Mouse (Mus musculus): Measurements from ENCODE around the gene Kcnh2. TPM values are rescaled to one million over a fixed set of nuclear protein-coding genes. Genes with fewer than 3 reads are reported as not detected.

Gene Kcnh2
- polyA plus RNA-seq, 1 experiment from 2014 or later = 13.1 TPM

DNA sequence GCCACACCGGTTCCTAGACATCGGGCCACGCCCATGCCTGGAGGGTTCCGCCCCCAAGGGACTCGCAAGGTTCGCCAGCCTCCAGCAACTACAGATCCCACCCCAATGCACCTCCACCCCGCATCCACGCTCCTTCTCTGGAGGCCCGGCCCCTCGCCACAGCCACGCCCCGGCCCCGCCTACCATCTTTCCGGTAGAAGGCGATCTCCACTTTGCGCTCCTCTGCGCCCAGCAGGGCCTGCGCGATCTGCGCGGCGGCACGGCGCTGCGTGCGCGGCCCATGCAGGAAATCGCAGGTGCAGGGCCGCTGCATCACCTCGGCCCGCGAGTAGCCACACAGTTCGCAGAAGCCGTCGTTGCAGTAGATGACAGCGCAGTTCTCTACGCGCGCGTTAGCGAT, 3.3 kb downstream of the Kcnh2 start:
- H3K27ac ChIP-seq (replicated peaks; ENCODE audit: low read depth, low read length) = peak overlapping the region; percentile 64

GRCm38 (mm10) chr5:24347186-24347875, 4.1 kb downstream of the Kcnh2 start:
- ATAC-seq (ENCODE audit: low FRiP score, low TSS enrichment) (no peak), DNase-seq (no peak)
- Histone ChIP-seq H3K9ac (replicated peaks; ENCODE audit: low read length) (no peak overlapping the region), H3K4me3 (replicated peaks; ENCODE audit: low read depth, low read length) (no peak overlapping the region; the same call in 1 of the 2 replicates), H3K9me3 (ENCODE audit: control insufficient read depth, low read length) (no peaks in the 10 kb centered on the region), H3K27me3 (ENCODE audit: control insufficient read depth, insufficient read depth, low read length) (peaks cover 3% of the 10 kb centered on the region; the same call in 1 of the 2 replicates), H3K4me1 (ENCODE audit: control insufficient read depth, insufficient read depth, low read length) (peaks cover 70% of the 10 kb centered on the region), H3K36me3 (ENCODE audit: control insufficient read depth, insufficient read depth, low read length) (peaks cover 3% of the 10 kb centered on the region), H3K27ac (replicated peaks; ENCODE audit: low read depth, low read length) (peak overlapping the region; percentile 49; the same call in 1 of the 2 replicates), H3K4me2 (ENCODE audit: low read length) (peak overlapping the region; percentile 97)
- WGBS = 65% methylated on average over 7 of the region's 7 CpGs

More for the DNA sequence above, 3.3 kb downstream of the Kcnh2 start:
- Histone ChIP-seq H3K4me3 (replicated peaks; ENCODE audit: low read depth, low read length) (peak overlapping the region; percentile 50), H3K9ac (replicated peaks; ENCODE audit: low read length) (peak overlapping the region; percentile 62), H3K4me2 (ENCODE audit: low read length) (peak overlapping the region; percentile 97), H3K9me3 (ENCODE audit: control insufficient read depth, low read length) (no peaks in the 10 kb centered on the region), H3K4me1 (ENCODE audit: control insufficient read depth, insufficient read depth, low read length) (peaks cover 71% of the 10 kb centered on the region), H3K36me3 (ENCODE audit: control insufficient read depth, insufficient read depth, low read length) (peaks cover 3% of the 10 kb centered on the region), H3K27me3 (ENCODE audit: control insufficient read depth, insufficient read depth, low read length) (peaks cover 3% of the 10 kb centered on the region; the same call in 1 of the 2 replicates)
- ATAC-seq (ENCODE audit: low FRiP score, low TSS enrichment) (peak; percentile 16; the same call in 1 of the 2 replicates), DNase-seq (peak; percentile 84)
- under 1% methylated on average over 41 of the region's 41 CpGs for WGBS

- Histone ChIP-seq H3K27ac (replicated peaks; ENCODE audit: low read depth, low read length) (no peak overlapping the region), H3K9ac (replicated peaks; ENCODE audit: low read length) (no peak overlapping the region), H3K4me2 (ENCODE audit: low read length) (no peak overlapping the region), H3K36me3 (ENCODE audit: control insufficient read depth, insufficient read depth, low read length) (peaks cover 3% of the 10 kb centered on the region), H3K4me3 (replicated peaks; ENCODE audit: low read depth, low read length) (no peak overlapping the region), H3K4me1 (ENCODE audit: control insufficient read depth, insufficient read depth, low read length) (peaks cover 71% of the 10 kb centered on the region), H3K27me3 (ENCODE audit: control insufficient read depth, insufficient read depth, low read length) (peaks cover 3% of the 10 kb centered on the region; the same call in 1 of the 2 replicates), H3K9me3 (ENCODE audit: control insufficient read depth, low read length) (no peaks in the 10 kb centered on the region)
- ATAC-seq (ENCODE audit: low FRiP score, low TSS enrichment) (no peak), DNase-seq (no peak)
- WGBS = 92% methylated on average over 7 of the region's 7 CpGs
Observed at GRCm38 (mm10) chr5:24346313-24346712, 5.1 kb downstream of the Kcnh2 start.

DNA sequence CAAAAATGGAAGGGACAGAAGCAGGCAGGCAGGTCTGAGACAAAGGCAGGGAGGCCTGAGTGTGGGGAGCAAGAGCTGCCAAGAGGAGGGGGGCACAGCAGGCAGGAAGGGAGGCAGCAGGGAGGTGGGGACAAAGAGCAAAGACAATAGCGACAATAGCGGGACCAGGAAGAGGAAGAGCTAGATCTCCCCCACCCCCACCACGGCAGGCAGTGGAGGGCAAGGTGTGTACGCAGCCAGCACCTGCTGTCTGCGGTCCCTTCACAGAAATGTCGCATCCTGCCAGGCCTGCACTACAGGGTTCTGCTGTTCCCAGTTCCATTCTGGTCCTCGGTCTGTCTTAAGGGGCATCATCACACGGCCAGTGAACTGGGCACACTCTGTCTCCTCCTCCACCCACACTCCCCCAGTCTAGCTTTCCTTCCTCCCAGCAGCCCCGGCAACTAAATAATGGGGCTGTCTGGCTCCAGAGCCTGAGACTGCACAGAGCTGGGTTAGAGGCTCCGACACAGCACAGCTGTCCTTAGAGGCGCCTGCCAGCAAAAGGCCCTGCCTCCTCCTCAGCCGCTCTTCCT, 6.8 kb downstream of the Kcnh2 start:
- no peaks in the 10 kb centered on the region for H3K27me3 ChIP-seq (ENCODE audit: control insufficient read depth, insufficient read depth, low read length)
- peaks cover 14% of the 10 kb centered on the region for H3K36me3 ChIP-seq (ENCODE audit: control insufficient read depth, insufficient read depth, low read length)
- WGBS = 3% methylated on average over 12 of the region's 12 CpGs
- no peaks in the 10 kb centered on the region for H3K9me3 ChIP-seq (ENCODE audit: control insufficient read depth, low read length)
- peak overlapping the region; percentile 97 for H3K27ac ChIP-seq (replicated peaks; ENCODE audit: low read depth, low read length)
- peak; percentile 64 for DNase-seq
- peak; percentile 44; the same call in 1 of the 2 replicates for ATAC-seq (ENCODE audit: low FRiP score, low TSS enrichment)
- H3K9ac ChIP-seq (replicated peaks; ENCODE audit: low read length) = peak overlapping the region; percentile 60
- H3K4me1 ChIP-seq (ENCODE audit: control insufficient read depth, insufficient read depth, low read length) = peaks cover 59% of the 10 kb centered on the region
- peak overlapping the region; percentile 45 for H3K4me2 ChIP-seq (ENCODE audit: low read length)
- no peak overlapping the region; the same call in 1 of the 2 replicates for H3K4me3 ChIP-seq (replicated peaks; ENCODE audit: low read depth, low read length)

DNA sequence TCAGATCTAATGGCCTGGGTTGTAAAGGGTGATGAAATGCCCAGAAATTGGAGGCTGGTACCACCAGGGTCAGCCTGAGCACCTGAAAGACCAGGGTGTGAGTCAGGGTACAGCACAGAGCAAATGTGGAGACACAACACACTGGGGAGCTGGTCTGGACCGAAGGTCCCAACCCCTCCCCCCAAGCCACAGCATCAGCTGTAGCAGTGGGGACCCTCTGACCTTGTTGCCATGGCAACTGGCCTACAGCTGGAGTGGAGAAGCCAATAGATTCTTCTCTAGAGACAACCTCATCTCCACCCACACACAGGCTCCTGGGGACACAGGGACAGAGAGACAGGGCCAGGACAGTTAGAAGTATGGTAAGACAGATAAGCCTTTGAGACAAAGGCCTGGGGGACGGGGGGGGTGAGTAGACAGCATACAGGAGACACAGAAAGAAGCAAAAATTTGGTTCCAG, 7.4 kb downstream of the Kcnh2 start:
- H3K4me1 ChIP-seq (ENCODE audit: control insufficient read depth, insufficient read depth, low read length) = peaks cover 53% of the 10 kb centered on the region
- peaks cover 16% of the 10 kb centered on the region for H3K36me3 ChIP-seq (ENCODE audit: control insufficient read depth, insufficient read depth, low read length)
- no peak overlapping the region for H3K4me3 ChIP-seq (replicated peaks; ENCODE audit: low read depth, low read length)
- H3K9ac ChIP-seq (replicated peaks; ENCODE audit: low read length) = peak overlapping the region; percentile 60
- 0% methylated on average over 2 of the region's 2 CpGs for WGBS
- ATAC-seq (ENCODE audit: low FRiP score, low TSS enrichment) = peak; percentile 57; the same call in 1 of the 2 replicates
- no peaks in the 10 kb centered on the region for H3K27me3 ChIP-seq (ENCODE audit: control insufficient read depth, insufficient read depth, low read length)
- no peaks in the 10 kb centered on the region for H3K9me3 ChIP-seq (ENCODE audit: control insufficient read depth, low read length)
- H3K4me2 ChIP-seq (ENCODE audit: low read length) = peak overlapping the region; percentile 45
- peak; percentile 88 for DNase-seq
- H3K27ac ChIP-seq (replicated peaks; ENCODE audit: low read depth, low read length) = peak overlapping the region; percentile 97

GRCm38 (mm10) chr5:24343379-24343778, 8.0 kb downstream of the Kcnh2 start:
- Histone ChIP-seq H3K4me3 (replicated peaks; ENCODE audit: low read depth, low read length) (no peak overlapping the region), H3K4me2 (ENCODE audit: low read length) (no peak overlapping the region; the same call in 1 of the 2 replicates), H3K9me3 (ENCODE audit: control insufficient read depth, low read length) (no peaks in the 10 kb centered on the region), H3K9ac (replicated peaks; ENCODE audit: low read length) (no peak overlapping the region; the same call in 1 of the 2 replicates), H3K27ac (replicated peaks; ENCODE audit: low read depth, low read length) (peak overlapping the region; percentile 97), H3K27me3 (ENCODE audit: control insufficient read depth, insufficient read depth, low read length) (no peaks in the 10 kb centered on the region), H3K4me1 (ENCODE audit: control insufficient read depth, insufficient read depth, low read length) (peaks cover 47% of the 10 kb centered on the region), H3K36me3 (ENCODE audit: control insufficient read depth, insufficient read depth, low read length) (peaks cover 16% of the 10 kb centered on the region)
- DNase-seq (no peak), ATAC-seq (ENCODE audit: low FRiP score, low TSS enrichment) (no peak)

DNA sequence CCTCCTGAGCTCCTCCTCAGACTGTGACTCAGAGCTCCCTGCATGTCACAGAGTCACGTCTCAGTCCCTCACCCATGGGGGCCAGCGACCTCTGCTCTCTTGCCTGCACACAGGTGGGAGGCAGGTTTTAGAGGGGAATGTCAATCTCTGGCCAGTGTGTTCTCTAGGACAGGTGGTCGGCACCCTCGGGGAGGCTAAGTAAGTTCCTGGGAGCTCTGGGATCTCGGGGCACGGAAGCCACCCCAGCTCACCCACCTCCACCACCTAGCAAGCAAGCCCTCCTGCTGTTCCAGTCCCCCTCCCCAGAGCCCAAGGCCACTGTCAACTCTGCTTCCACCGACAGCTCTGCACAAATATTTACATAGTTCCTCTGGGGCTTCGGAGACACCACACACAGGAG, 8.4 kb downstream of the Kcnh2 start:
- Histone ChIP-seq H3K9ac (replicated peaks; ENCODE audit: low read length) (no peak overlapping the region), H3K4me3 (replicated peaks; ENCODE audit: low read depth, low read length) (no peak overlapping the region), H3K4me1 (ENCODE audit: control insufficient read depth, insufficient read depth, low read length) (peaks cover 44% of the 10 kb centered on the region), H3K4me2 (ENCODE audit: low read length) (no peak overlapping the region), H3K27me3 (ENCODE audit: control insufficient read depth, insufficient read depth, low read length) (no peaks in the 10 kb centered on the region), H3K9me3 (ENCODE audit: control insufficient read depth, low read length) (no peaks in the 10 kb centered on the region), H3K27ac (replicated peaks; ENCODE audit: low read depth, low read length) (0 out of 2 replicates have a peak overlapping the region, but pooled peaks have one; percentile 26), H3K36me3 (ENCODE audit: control insufficient read depth, insufficient read depth, low read length) (peaks cover 16% of the 10 kb centered on the region)
- ATAC-seq (ENCODE audit: low FRiP score, low TSS enrichment) = no peak
- DNase-seq = no peak
- WGBS = 47% methylated on average over 8 of the region's 8 CpGs

GRCm38 (mm10) chr5:24342205-24342963, 9.0 kb downstream of the Kcnh2 start:
- no peak for DNase-seq
- peaks cover 43% of the 10 kb centered on the region for H3K4me1 ChIP-seq (ENCODE audit: control insufficient read depth, insufficient read depth, low read length)
- H3K4me2 ChIP-seq (ENCODE audit: low read length) = no peak overlapping the region
- H3K36me3 ChIP-seq (ENCODE audit: control insufficient read depth, insufficient read depth, low read length) = peaks cover 18% of the 10 kb centered on the region
- H3K27me3 ChIP-seq (ENCODE audit: control insufficient read depth, insufficient read depth, low read length) = no peaks in the 10 kb centered on the region
- no peaks in the 10 kb centered on the region for H3K9me3 ChIP-seq (ENCODE audit: control insufficient read depth, low read length)
- 0 out of 2 replicates have a peak overlapping the region, but pooled peaks have one; percentile 26 for H3K27ac ChIP-seq (replicated peaks; ENCODE audit: low read depth, low read length)
- WGBS = 82% methylated on average over 14 of the region's 14 CpGs
- no peak for ATAC-seq (ENCODE audit: low FRiP score, low TSS enrichment)
- no peak overlapping the region for H3K9ac ChIP-seq (replicated peaks; ENCODE audit: low read length)
- no peak overlapping the region for H3K4me3 ChIP-seq (replicated peaks; ENCODE audit: low read depth, low read length)

All from midbrain, embryonic 14.5 days (tissue).